Mouse (Mus musculus) kidney, postnatal 10 days (tissue): Measurements from ENCODE around the gene Arxes2.
"Not testable (repeated sequence)": the region's sequence is repeated elsewhere in the genome, so short reads cannot be mapped to it uniquely, and the experiment has no call there.

Source experiments
- DNase-seq: peaks from one replicate; pipeline ENCODE4 v3.0.0; 2021; ENCODE audit warnings: mixed read lengths

The Arxes2 gene

DNA sequence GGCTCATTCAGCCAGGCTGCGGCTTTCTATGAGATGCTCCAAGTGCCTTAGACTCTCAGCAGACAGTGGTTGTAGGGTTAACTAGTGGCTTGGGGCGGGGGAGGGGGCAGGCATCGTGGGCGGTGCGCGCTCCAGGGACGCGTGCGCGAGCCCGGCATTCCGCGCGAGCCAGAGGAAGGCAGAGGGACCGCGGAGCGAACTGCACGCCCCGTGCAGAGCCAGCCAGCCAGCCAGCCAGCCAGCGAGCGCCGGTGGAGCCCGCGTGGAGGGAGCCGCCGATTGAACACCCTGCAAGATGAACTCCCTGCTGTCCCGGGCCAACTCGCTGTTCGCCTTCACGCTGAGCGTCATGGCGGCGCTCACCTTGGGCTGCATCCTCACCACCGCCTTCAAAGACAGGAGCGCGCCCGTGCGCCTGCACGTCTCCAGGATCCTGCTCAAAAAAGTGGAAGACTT is at the start of gene Arxes2:
Arxes2 (plus strand) TSS at position 161 of the 456 bp plus-strand sequence.
- DNase-seq, result peak; percentile 28

GRCm38 (mm10) chrX:135948699-135949437 is 44.8 kb upstream of the Arxes2 start:
- DNase-seq, result no peak

GRCm38 (mm10) chrX:135956988-135957690 is 36.5 kb upstream of the Arxes2 start:
- no peak for DNase-seq

DNA sequence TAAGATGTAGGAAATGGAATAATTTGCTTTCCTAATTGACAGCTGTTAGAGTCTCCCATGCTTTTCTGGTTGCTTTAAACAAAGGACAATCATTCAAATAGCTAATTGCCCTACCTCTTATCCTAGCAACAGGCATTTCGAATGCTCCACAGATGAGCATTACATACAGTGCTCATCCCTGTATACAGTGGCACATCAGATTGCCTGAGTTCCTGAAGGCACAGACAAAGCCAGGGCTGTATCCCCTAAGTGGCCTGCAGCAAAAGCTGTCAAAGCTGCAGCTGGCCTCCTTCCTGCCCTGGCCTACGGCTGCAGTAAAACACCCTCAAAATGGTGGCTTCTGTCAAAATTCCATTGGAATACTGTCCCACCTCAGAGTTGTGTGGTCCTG is 35.9 kb upstream of the Arxes2 start:
- no peak for DNase-seq

GRCm38 (mm10) chrX:135958589-135959225 is 34.9 kb upstream of the Arxes2 start:
- no peak for DNase-seq

DNA sequence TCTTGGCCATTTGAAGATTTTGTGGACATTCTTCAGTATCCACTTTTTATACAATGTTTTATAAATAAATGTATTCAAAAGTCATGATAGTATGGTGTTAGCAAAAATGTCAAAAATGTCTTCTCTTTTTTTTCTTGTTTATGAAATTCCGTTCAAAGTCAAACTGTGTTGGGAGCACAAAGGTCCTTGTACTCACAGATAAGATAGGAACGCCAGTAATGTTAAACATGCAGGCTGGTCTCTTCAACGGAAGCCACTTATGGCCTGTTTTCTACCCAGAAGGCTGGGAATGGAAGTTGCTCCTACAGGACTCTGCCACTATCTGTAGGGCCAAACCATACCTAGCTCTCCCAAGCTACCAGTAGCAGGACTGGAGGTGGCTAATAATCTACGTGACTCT is 34.1 kb upstream of the Arxes2 start:
- no peak for DNase-seq

DNA sequence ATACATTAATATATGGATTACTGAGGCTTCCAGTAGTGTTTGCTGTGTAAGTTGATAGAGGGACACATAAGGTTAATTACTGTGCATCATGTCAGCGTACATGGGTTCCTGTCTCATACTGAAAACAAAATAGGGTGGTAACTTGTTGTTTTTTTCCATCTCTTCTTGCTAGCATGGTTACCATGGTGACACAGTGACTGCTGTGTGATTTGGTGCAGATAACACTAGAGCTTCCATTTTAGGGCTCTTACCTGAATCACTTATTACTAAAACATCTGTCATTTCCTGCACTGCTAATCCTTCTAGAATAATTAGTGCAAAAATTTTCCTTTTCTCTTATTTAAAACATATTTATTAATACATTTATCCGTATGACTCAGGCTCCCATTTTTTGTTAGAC is 31.3 kb upstream of the Arxes2 start:
- DNase-seq, result no peak

GRCm38 (mm10) chrX:135963130-135963529 is 30.5 kb upstream of the Arxes2 start:
- DNase-seq, result no peak

GRCm38 (mm10) chrX:135963629-135964028 is 30.0 kb upstream of the Arxes2 start:
- DNase-seq, result peak; percentile 14

DNA sequence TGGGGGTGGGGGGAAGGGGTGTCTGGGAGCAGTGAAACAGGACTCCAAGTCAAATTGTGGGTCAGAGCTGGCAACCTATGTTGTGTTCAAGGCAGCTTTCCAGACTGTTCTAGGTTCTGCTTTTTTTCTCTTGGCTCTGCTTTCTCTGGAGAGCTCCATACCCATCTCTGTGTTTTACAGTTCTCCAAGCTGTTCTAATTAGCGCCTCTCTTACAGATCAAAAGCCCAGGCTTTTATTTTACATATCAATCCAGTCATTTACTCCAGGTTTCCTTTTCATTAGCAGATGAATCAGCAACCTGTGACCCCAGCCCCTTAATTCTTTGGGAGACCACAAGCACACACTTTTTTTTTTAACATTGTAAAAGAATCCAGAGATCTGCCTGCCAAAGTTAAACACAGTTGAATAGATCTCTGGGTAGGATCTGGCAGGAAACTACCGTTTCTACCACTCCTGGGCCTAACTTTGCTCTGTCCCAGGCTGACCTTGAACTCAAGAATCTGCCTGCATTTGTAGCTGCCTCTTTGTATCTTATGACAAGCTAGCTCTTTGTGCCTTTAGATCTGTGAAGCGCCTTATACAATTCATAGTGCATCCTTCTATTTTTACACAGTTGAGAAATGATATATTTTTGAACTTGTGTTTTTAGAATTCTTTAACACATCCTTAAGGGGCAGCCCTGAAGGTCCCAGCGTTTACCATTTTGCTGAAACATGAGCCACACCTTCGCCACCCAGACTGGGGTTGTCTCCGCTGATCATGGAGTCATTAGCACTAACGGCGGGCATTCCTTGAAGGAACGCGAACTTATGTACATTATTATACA is 19.8 kb upstream of the Arxes2 start:
- no peak for DNase-seq

- no peak for DNase-seq
Measured at GRCm38 (mm10) chrX:135974424-135975225, 19.0 kb upstream of the Arxes2 start.

- DNase-seq, result peak; percentile 76
Measured at GRCm38 (mm10) chrX:135975226-135975552, 18.4 kb upstream of the Arxes2 start.

GRCm38 (mm10) chrX:135984539-135985260 is 8.9 kb upstream of the Arxes2 start:
- DNase-seq, result no peak

GRCm38 (mm10) chrX:135986267-135986666 is 7.4 kb upstream of the Arxes2 start:
- DNase-seq, result no peak

DNA sequence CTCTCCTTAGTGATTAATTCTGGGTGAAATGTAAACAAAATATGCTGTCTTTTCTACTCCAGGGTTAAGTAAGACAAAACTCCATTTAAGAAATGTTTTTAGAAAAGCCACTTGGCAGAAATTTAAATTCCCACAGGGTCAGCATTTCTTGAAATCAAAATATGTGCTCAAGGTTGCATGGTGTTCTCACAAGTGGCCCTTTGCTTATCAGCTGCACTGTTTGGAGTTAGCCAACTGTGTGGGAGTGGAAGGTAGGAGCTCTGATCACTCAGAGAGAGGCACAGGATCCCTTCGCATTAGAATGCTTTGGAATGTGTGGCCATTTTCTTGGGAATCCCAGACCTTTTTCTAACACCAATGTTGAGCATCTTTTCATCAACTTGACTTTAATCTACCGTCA is 3.0 kb upstream of the Arxes2 start:
- DNase-seq, result no peak

DNA sequence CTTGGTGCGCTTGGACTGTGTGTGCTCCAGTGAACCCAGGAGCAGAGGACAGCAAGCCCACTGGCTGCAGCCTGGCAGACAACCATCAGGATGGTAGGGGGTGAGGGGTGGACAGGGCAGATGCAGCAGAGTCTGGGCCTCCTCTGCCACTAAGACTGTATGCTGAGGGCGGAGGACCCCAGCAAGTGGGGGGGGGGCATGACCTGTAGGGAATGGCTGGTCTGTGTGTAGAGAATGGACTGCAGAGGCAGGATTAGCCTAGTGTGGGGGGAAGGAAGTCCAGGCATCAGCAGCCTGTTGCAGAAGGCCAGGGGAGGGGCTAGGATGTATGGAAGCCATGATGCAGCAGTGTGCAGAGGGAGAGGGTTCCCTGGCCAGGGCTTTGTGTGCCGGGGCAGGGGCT is 431 bp upstream of the Arxes2 start:
- not testable (repeated sequence) for DNase-seq

- DNase-seq, result no peak
Measured at GRCm38 (mm10) chrX:136007199-136007843, 13.7 kb downstream of the Arxes2 start.

- peak; percentile 75 for DNase-seq
Measured at GRCm38 (mm10) chrX:136014392-136014791, 20.8 kb downstream of the Arxes2 start.

DNA sequence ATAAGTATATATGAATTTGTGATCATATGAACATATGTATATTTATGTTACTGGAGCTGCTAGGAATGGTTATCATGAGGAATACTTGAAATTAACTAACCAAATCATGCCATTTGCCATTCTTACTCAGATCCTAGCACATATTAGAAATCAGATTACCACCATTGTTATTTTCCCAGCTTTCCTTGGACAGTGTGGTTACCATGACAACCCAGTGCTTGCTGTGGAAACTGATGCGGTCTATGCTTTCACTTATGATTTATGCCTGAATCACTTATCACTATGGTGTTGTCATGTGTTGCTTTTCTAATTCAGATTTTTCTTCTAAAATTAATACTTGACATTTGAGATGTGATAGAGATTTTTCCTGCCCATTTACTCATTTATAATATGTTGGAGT is 36.7 kb downstream of the Arxes2 start:
- DNase-seq, result no peak

GRCm38 (mm10) chrX:136032799-136033763 is 39.5 kb downstream of the Arxes2 start, which contains the start of gene Arxes1:
Gene Arxes1, plus strand, starts transcription at chrX:136033367.
- DNase-seq, result peak; percentile 33
